Mouse (Mus musculus): ENCODE results near the gene Cnih1.
"Not testable (repeated sequence)": the region's sequence is repeated elsewhere in the genome, so short reads cannot be mapped to it uniquely, and the experiment has no call there.

Gene Cnih1

GRCm38 (mm10) chr14:46794157-46794556, 5.9 kb upstream of the Cnih1 start:
- in situ Hi-C loops (cut with MboI; ENCODE audit: low pct_unique_long_range_greater_than_20kb in 1 of 2, low sequenced_read_pairs in 2 of 2, unreplicated experiment in 1 of 2) = no loop called here

DNA sequence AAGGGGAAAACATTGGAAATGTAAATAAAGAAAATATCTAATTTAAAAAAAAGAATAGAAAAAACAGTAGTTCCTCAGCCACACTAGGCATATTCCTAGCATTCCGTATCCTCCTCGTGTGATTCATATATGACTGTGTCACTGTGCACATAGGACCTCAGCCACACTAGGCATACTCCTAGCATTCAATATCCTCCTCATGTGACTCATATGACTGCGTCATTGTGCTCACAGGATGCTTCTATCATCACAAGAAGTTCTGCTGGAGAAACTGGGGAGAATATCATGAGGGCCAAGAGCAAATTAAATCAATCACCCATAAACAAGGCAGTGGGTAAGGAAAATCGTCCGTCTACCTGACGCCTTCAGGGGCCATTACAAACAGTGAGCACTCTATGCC, 2.5 kb upstream of the Cnih1 start:
- in situ Hi-C loops (cut with MboI; ENCODE audit: low pct_unique_long_range_greater_than_20kb in 1 of 2, low sequenced_read_pairs in 2 of 2, unreplicated experiment in 1 of 2) = no loop called here

- in situ Hi-C loops (cut with MboI; ENCODE audit: low pct_unique_long_range_greater_than_20kb in 1 of 2, low sequenced_read_pairs in 2 of 2, unreplicated experiment in 1 of 2) = no loop called here
Observed at GRCm38 (mm10) chr14:46790303-46790702, 2.1 kb upstream of the Cnih1 start.

GRCm38 (mm10) chr14:46788505-46788901, 292 bp upstream of the Cnih1 start:
- in situ Hi-C loops (cut with MboI; ENCODE audit: low pct_unique_long_range_greater_than_20kb in 1 of 2, low sequenced_read_pairs in 2 of 2, unreplicated experiment in 1 of 2) = no loop called here

GRCm38 (mm10) chr14:46787454-46787786, 791 bp downstream of the Cnih1 start:
- in situ Hi-C loops (cut with MboI; ENCODE audit: low pct_unique_long_range_greater_than_20kb in 1 of 2, low sequenced_read_pairs in 2 of 2, unreplicated experiment in 1 of 2) = no loop called here

DNA sequence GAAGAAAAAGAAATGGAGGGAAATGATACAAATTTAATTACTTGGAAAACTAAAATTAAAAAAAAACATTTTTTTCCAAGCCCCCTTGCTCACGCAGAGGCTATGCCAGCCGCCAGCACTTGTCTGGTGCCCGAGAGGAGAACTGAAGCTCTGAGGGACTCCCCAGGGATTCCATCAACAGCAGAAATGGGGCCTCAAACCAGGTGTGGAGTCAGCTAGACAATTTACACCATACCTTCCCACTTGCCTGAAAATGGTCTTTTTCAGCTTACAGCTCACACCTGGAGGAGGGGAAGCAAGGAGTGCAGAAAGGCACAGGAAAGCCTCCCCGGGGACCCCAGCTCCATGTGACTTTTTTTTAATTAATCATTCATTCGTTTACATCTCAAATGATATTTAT, 3.0 kb downstream of the Cnih1 start:
- in situ Hi-C loops (cut with MboI; ENCODE audit: low pct_unique_long_range_greater_than_20kb in 1 of 2, low sequenced_read_pairs in 2 of 2, unreplicated experiment in 1 of 2) = no loop called here

DNA sequence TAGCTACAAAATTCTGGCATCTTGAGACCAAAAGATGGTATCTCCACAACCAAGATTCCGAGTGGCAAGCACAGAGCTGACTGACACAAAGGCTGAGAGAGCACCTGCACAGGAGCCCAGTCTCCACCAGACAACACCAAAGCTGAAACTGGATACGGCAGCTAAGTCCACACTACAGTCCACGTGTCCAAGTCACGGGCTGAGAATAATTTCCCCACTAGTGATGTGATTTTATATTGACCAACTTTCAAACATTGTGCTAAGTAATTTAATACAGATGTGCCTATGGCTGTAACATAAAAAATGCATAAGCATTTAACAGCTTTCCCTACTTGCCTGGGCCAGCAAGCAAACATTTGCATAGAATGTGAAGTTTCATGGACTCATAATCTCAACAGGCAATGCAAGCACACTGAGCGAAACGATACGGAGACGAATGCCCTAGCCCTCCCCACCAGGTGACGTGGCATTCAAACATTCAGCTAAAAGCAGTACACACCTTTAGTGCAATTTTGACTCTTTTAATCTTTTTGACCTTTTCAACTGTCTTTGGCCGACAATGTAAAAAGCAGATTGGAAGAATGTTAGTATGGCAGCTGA, 4.8 kb downstream of the Cnih1 start:
- in situ Hi-C loops (cut with MboI; ENCODE audit: low pct_unique_long_range_greater_than_20kb in 1 of 2, low sequenced_read_pairs in 2 of 2, unreplicated experiment in 1 of 2) = no loop called here

DNA sequence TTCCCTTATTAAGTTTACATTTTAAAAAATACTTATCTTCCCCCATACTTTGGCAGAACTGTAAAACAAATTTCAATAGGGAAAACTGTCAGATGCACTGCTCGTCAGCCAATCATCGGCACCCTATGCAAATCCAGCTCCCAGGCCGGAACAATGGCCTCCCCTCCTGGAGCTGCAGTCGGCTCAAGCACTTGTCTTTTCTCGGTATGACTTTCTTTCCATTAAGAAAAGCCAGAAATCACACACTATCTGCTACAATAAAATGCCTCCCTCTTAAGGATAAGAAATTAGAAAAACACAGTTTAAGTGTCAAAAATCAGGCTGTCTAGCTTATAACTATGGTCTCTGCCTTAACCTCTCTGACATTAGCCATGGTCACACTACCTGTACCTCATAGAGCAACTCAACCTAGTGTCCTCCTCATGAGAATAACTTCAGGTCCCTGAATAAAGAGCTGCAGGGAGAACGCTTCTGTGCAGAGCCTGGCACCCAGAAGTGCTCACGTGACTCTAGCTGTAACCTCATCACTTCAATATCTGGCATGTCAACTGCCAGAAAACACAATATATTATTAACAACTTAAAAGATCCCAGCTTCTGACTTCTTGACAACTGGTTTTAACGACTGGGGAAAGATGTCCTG, 5.9 kb downstream of the Cnih1 start:
- in situ Hi-C loops (cut with MboI; ENCODE audit: low pct_unique_long_range_greater_than_20kb in 1 of 2, low sequenced_read_pairs in 2 of 2, unreplicated experiment in 1 of 2) = no loop called here

DNA sequence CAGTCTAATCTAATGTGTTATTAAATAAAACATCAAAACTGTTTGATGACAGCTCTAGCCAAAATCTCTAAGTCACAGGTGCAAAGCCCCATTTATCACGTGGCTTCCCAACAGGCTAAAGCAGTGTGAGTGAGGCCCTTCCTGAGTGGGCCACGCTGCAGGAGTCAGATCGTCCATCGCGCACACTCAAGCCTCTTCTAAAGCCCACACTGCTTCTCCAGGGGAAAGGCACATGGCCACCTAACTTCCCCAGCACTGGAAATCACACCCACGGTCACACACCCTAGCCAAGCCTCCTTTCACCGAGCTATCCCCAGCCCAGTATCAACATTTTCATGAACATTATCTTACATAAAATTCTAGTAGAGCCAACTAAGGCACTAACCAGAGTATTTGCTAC, 7.1 kb downstream of the Cnih1 start:
- in situ Hi-C loops (cut with MboI; ENCODE audit: low pct_unique_long_range_greater_than_20kb in 1 of 2, low sequenced_read_pairs in 2 of 2, unreplicated experiment in 1 of 2) = no loop called here

DNA sequence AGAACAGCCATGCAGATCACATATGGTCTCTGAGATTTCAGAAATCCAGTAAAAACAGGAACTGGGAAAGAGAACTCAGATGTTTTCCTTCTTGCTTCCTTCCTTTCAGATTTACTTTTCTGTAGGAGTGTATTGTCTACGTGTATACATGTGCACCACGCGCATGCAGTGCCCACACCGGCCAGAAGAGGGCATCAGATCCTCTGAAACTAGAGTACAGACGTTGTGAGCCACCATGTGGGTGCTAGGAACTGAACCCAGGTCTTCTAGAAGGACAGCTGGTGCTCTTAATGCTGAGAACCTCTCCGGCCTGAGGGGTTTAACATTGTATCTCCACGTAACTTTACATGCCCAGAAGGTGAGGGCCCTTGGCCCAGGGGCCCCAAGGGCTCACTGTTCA, 9.0 kb downstream of the Cnih1 start:
- in situ Hi-C loops (cut with MboI; ENCODE audit: low pct_unique_long_range_greater_than_20kb in 1 of 2, low sequenced_read_pairs in 2 of 2, unreplicated experiment in 1 of 2) = no loop called here

DNA sequence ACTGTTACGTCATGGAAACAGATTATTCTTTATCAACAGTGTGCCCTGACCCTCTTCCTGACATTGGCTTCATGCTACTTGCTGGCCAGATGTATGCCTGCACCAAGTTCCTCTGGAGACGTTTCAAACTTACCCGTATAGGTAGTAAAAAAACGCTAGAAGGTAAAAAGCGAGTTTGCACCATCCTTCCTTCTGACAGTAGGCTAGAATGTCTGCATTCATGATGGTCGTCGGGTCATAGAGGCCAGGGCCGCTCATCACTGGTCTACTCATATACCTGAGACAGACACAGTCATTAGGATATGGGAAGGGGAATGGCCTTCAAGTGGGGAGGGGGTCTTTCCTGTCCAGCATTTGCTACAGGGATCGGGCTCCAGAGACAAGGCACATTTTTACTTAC, 9.5 kb downstream of the Cnih1 start:
- in situ Hi-C loops (cut with MboI; ENCODE audit: low pct_unique_long_range_greater_than_20kb in 1 of 2, low sequenced_read_pairs in 2 of 2, unreplicated experiment in 1 of 2) = no loop called here

DNA sequence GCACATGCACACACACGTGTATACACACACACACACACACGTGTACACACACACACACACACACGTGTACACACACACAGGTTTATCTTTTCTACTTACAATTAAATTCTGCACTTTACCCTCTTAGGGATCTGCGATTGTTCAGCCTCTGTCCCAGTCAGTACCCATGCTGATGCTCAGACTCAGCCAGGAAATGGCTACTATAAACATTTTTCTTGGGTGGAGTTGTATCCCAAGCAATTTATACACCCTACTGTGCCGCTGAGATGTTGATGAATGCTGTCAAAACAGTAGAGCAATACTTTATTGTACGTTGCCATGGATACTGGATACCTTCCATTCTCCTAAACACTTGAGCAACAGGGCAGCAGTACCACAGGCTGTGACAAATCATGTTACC, 18.2 kb downstream of the Cnih1 start:
- in situ Hi-C loops (cut with MboI; ENCODE audit: low pct_unique_long_range_greater_than_20kb in 1 of 2, low sequenced_read_pairs in 2 of 2, unreplicated experiment in 1 of 2) = no loop called here

GRCm38 (mm10) chr14:46767116-46767515, 21.1 kb downstream of the Cnih1 start:
- in situ Hi-C loops (cut with MboI; ENCODE audit: low pct_unique_long_range_greater_than_20kb in 1 of 2, low sequenced_read_pairs in 2 of 2, unreplicated experiment in 1 of 2) = no loop called here

DNA sequence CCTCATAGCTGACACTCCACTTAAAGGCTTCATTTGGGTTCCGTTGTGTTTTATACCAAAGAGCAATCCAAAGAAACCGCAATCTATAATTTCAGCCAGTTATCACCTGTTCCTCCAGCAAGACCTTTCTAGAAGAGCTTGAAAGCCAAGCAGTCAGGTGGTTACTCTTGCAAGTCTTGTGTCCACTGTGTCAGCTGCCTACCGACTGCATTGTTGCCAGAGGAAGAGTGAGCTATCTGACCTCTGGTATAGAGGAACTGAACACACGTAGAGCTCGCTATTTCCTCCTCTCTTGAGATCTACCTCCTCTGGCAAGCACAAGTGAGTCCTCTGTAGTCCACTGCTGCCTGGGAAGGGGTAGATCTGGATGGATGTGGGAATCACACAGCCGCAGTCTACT, 27.0 kb downstream of the Cnih1 start:
- in situ Hi-C loops (cut with MboI; ENCODE audit: low pct_unique_long_range_greater_than_20kb in 1 of 2, low sequenced_read_pairs in 2 of 2, unreplicated experiment in 1 of 2) = no loop called here

- in situ Hi-C loops (cut with MboI; ENCODE audit: low pct_unique_long_range_greater_than_20kb in 1 of 2, low sequenced_read_pairs in 2 of 2, unreplicated experiment in 1 of 2) = no loop called here
Observed at GRCm38 (mm10) chr14:46760355-46761029, 27.7 kb downstream of the Cnih1 start, which contains the start of gene Cdkn3. Gene Cdkn3, plus strand, starts transcription at chr14:46760541.

DNA sequence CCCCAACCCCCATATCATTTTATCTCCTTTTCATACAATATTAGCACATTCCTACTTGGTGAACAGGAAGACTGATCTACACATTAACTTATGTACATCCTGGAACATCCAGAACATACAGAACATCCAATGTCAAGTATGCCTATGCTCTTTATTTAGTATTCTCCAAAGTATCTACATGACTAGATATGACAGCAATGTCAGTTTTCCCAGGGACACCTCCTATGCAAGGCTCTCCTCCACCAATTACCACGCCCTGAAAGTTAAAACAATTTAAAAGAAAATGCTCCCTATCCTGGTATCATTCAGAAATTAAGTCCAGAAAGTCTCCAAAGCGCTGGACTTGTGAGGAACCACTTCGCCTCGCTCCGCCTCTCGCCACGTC, 28.2 kb downstream of the Cnih1 start:
- in situ Hi-C loops (cut with MboI; ENCODE audit: low pct_unique_long_range_greater_than_20kb in 1 of 2, low sequenced_read_pairs in 2 of 2, unreplicated experiment in 1 of 2) = no loop called here

DNA sequence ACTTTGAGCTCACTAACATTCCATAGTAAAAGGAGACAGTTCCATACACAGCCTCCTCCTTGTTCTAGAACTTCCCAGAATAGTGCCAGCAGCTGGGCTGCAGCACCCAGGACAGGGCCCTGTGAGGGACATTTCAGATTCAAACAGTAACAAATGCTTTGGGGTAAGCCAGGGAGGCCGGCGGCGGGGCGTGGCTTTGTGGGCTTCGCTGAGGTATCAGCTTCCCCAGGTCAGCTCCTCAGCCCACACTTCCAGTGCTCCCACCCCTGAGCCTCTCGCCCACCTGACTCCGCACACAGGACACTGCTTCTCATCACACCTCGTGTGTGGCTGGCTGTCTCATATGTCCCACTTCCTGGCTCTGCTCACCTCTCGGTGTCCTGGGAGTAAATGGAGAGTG, 30.5 kb downstream of the Cnih1 start:
- in situ Hi-C loops (cut with MboI; ENCODE audit: low pct_unique_long_range_greater_than_20kb in 1 of 2, low sequenced_read_pairs in 2 of 2, unreplicated experiment in 1 of 2) = no loop called here

- in situ Hi-C loops (cut with MboI; ENCODE audit: low pct_unique_long_range_greater_than_20kb in 1 of 2, low sequenced_read_pairs in 2 of 2, unreplicated experiment in 1 of 2) = no loop called here
Observed at GRCm38 (mm10) chr14:46755851-46756250, 32.4 kb downstream of the Cnih1 start.

- in situ Hi-C loops (cut with MboI; ENCODE audit: low pct_unique_long_range_greater_than_20kb in 1 of 2, low sequenced_read_pairs in 2 of 2, unreplicated experiment in 1 of 2) = not testable (repeated sequence)
Observed at GRCm38 (mm10) chr14:46754371-46754770, 33.8 kb downstream of the Cnih1 start.

- in situ Hi-C loops (cut with MboI; ENCODE audit: low pct_unique_long_range_greater_than_20kb in 1 of 2, low sequenced_read_pairs in 2 of 2, unreplicated experiment in 1 of 2) = no loop called here
Observed at GRCm38 (mm10) chr14:46745413-46745812, 42.8 kb downstream of the Cnih1 start.
